Comparison of ENCODE assay signal across 10 mouse cellular contexts in genomic region chr16:34729371-34729770, GRCm38 (mm10).
"Had no signal": no experiment of that assay in that cellular context is flagged by ENCODE, and none has a peak within 500 bp of the region (broad histone marks: within the 10 kb centered on the region; RNA-seq: fewer than 3 reads in every experiment).

No protein-coding gene starts in this region.

- DNase-seq: gastrocnemius, adult 2 months; gastrocnemius, postnatal 10 days; gastrocnemius, postnatal 36 days; heart, adult 18-20 months; heart, postnatal 14 days; heart, postnatal 36 days; kidney, adult 18-20 months; layer of hippocampus, adult 9-11 months; layer of hippocampus, postnatal 36 days; left cerebral cortex, postnatal 4 days had no signal
